Mouse (Mus musculus): ENCODE data around the gene Dpp6. TPM values are rescaled to one million over a fixed set of nuclear protein-coding genes. Genes with fewer than 3 reads are reported as not detected.

The Dpp6 gene
- polyA plus RNA-seq, 1 experiment from 2014 or later = 0.36 TPM

DNA sequence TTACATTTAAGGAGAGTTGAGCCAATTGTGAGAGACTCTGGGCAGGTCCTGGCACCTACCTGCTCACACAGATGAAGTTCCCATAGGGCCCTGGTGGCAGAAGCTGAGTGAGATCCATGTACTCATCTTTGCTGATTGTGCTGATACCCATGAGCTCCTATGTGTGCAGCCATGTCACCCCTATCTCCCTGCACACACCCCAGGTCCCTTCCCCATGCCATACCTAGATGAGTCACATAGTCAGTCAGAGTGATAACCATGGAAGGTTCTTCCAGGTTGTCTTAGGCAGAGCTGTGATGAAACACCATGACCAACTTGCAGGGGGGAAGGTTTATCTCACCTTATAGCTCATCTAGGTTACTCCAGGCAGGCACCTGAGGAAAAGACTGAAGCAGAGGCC, 890.3 kb downstream of the Dpp6 start:
- H3K27ac ChIP-seq (replicated peaks in 1 of 2; ENCODE audit: control insufficient read depth in 1 of 2, insufficient read depth in 1 of 2, low read depth in 2 of 2, low read length in 2 of 2) = no peak overlapping the region
- H3K4me3 ChIP-seq (ENCODE audit: control insufficient read depth in 1 of 2, insufficient read depth in 1 of 2, low read depth in 1 of 2, low read length in 2 of 2) = no peak overlapping the region
- H3K9ac ChIP-seq (ENCODE audit: low read length) = no peak overlapping the region
- H3K4me2 ChIP-seq (ENCODE audit: low read length) = no peak overlapping the region
- no peaks in the 10 kb centered on the region for H3K36me3 ChIP-seq (ENCODE audit: control insufficient read depth, insufficient read depth, low read length)
- no peak for ATAC-seq (ENCODE audit: insufficient number of reproducible peaks, insufficient read depth, low FRiP score, low read depth)
- peaks cover 8 to 9% of the 10 kb centered on the region in 2 experiments for H3K4me1 ChIP-seq (ENCODE audit: control insufficient read depth in 2 of 2, insufficient read depth in 2 of 2, low read length in 2 of 2)
- no peaks in the 10 kb centered on the region for H3K9me3 ChIP-seq (ENCODE audit: control insufficient read depth, low read length)
- no peaks in the 10 kb centered on the region for H3K27me3 ChIP-seq (ENCODE audit: control insufficient read depth, insufficient read depth, low read length)

GRCm38 (mm10) chr5:27708209-27708608, 891.2 kb downstream of the Dpp6 start:
- H3K4me2 ChIP-seq (ENCODE audit: low read length) = peak overlapping the region; percentile 16; the same call in 1 of the 2 replicates
- peaks cover 8 to 9% of the 10 kb centered on the region in 2 experiments for H3K4me1 ChIP-seq (ENCODE audit: control insufficient read depth in 2 of 2, insufficient read depth in 2 of 2, low read length in 2 of 2)
- ATAC-seq (ENCODE audit: insufficient number of reproducible peaks, insufficient read depth, low FRiP score, low read depth) = peak; percentile 41; the same call in 1 of the 2 replicates
- no peak overlapping the region for H3K27ac ChIP-seq (replicated peaks in 1 of 2; ENCODE audit: control insufficient read depth in 1 of 2, insufficient read depth in 1 of 2, low read depth in 2 of 2, low read length in 2 of 2)
- H3K9me3 ChIP-seq (ENCODE audit: control insufficient read depth, low read length) = no peaks in the 10 kb centered on the region
- no peaks in the 10 kb centered on the region for H3K27me3 ChIP-seq (ENCODE audit: control insufficient read depth, insufficient read depth, low read length)
- H3K36me3 ChIP-seq (ENCODE audit: control insufficient read depth, insufficient read depth, low read length) = no peaks in the 10 kb centered on the region
- no peak overlapping the region for H3K9ac ChIP-seq (ENCODE audit: low read length)
- H3K4me3 ChIP-seq (ENCODE audit: control insufficient read depth in 1 of 2, insufficient read depth in 1 of 2, low read depth in 1 of 2, low read length in 2 of 2) = no peak overlapping the region
- WGBS = 2% methylated on average over 6 of the region's 6 CpGs

DNA sequence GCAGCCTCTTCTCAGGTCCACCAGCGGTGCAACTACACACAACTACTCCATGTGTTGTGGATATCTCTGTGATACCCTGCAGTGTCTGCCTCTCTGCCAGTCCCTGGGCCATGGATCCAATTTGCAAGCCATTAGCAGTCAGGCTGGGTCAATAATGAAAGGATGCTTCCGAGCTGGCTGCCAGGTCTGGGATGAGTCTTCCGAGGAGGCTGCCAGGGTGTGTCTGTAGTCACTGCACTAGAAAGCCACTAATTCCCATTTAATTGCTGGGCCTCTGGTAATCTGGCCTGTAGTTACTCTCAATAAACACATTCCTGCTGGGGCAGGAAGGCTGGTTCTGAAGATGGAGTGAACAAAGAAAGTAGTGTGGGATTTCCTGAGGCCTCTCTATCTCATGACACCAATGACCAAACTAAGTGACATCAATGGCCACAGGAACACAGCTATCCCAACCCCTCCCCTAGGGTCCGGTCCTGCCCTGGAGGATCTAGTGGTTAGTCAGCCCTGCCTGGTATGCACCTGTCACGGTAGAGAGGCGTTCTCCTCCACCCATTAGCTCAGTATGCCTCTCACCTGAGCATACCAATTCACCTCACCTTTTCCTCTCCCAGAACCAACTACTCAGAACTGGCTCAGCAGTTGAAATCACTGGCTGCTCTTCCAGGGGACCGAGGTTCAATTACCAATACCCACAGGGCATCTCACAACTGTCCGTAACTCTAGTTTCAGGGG, 894.6 kb downstream of the Dpp6 start:
- H3K27me3 ChIP-seq (ENCODE audit: control insufficient read depth, insufficient read depth, low read length) = no peaks in the 10 kb centered on the region
- no peak overlapping the region for H3K4me2 ChIP-seq (ENCODE audit: low read length)
- H3K9me3 ChIP-seq (ENCODE audit: control insufficient read depth, low read length) = no peaks in the 10 kb centered on the region
- no peak overlapping the region for H3K4me3 ChIP-seq (ENCODE audit: control insufficient read depth in 1 of 2, insufficient read depth in 1 of 2, low read depth in 1 of 2, low read length in 2 of 2)
- H3K27ac ChIP-seq (replicated peaks in 1 of 2; ENCODE audit: control insufficient read depth in 1 of 2, insufficient read depth in 1 of 2, low read depth in 2 of 2, low read length in 2 of 2) = no peak overlapping the region
- 63% methylated on average over 8 of the region's 8 CpGs for WGBS
- peaks cover 8 to 9% of the 10 kb centered on the region in 2 experiments for H3K4me1 ChIP-seq (ENCODE audit: control insufficient read depth in 2 of 2, insufficient read depth in 2 of 2, low read length in 2 of 2)
- no peak overlapping the region for H3K9ac ChIP-seq (ENCODE audit: low read length)
- no peaks in the 10 kb centered on the region for H3K36me3 ChIP-seq (ENCODE audit: control insufficient read depth, insufficient read depth, low read length)
- no peak for ATAC-seq (ENCODE audit: insufficient number of reproducible peaks, insufficient read depth, low FRiP score, low read depth)

DNA sequence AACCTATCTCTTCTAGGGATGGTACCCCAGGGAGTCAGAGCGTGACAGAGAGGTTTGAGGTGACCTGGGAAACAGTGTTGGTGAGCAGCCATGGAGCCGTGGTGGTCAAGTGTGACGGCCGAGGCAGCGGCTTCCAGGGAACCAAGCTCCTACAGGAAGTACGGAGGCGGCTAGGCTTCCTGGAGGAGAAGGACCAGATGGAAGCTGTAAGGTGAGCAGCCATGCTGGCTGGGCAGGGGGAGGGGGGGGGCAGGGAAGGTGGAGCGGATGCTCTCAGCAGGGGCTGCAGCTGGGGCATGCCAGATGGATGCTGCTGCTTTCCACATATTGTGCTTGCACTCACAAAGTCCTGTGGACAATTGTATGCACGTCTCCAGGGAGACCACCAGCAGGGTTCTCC, 897.4 kb downstream of the Dpp6 start:
- no peak overlapping the region for H3K4me2 ChIP-seq (ENCODE audit: low read length)
- H3K9ac ChIP-seq (ENCODE audit: low read length) = no peak overlapping the region
- no peaks in the 10 kb centered on the region for H3K27me3 ChIP-seq (ENCODE audit: control insufficient read depth, insufficient read depth, low read length)
- no peak overlapping the region for H3K27ac ChIP-seq (replicated peaks in 1 of 2; ENCODE audit: control insufficient read depth in 1 of 2, insufficient read depth in 1 of 2, low read depth in 2 of 2, low read length in 2 of 2)
- no peaks in the 10 kb centered on the region for H3K4me1 ChIP-seq (ENCODE audit: control insufficient read depth in 2 of 2, insufficient read depth in 2 of 2, low read length in 2 of 2)
- no peaks in the 10 kb centered on the region for H3K36me3 ChIP-seq (ENCODE audit: control insufficient read depth, insufficient read depth, low read length)
- 58% methylated on average over 8 of the region's 9 CpGs for WGBS
- no peak overlapping the region for H3K4me3 ChIP-seq (ENCODE audit: control insufficient read depth in 1 of 2, insufficient read depth in 1 of 2, low read depth in 1 of 2, low read length in 2 of 2)
- no peaks in the 10 kb centered on the region for H3K9me3 ChIP-seq (ENCODE audit: control insufficient read depth, low read length)
- no peak for ATAC-seq (ENCODE audit: insufficient number of reproducible peaks, insufficient read depth, low FRiP score, low read depth)

- 80% methylated on average over 4 of the region's 4 CpGs for WGBS
- no peak for ATAC-seq (ENCODE audit: insufficient number of reproducible peaks, insufficient read depth, low FRiP score, low read depth)
- H3K36me3 ChIP-seq (ENCODE audit: control insufficient read depth, insufficient read depth, low read length) = no peaks in the 10 kb centered on the region
- no peaks in the 10 kb centered on the region for H3K27me3 ChIP-seq (ENCODE audit: control insufficient read depth, insufficient read depth, low read length)
- no peak overlapping the region for H3K9ac ChIP-seq (ENCODE audit: low read length)
- no peaks in the 10 kb centered on the region for H3K4me1 ChIP-seq (ENCODE audit: control insufficient read depth in 2 of 2, insufficient read depth in 2 of 2, low read length in 2 of 2)
- no peak overlapping the region for H3K27ac ChIP-seq (replicated peaks in 1 of 2; ENCODE audit: control insufficient read depth in 1 of 2, insufficient read depth in 1 of 2, low read depth in 2 of 2, low read length in 2 of 2)
- H3K9me3 ChIP-seq (ENCODE audit: control insufficient read depth, low read length) = no peaks in the 10 kb centered on the region
- no peak overlapping the region for H3K4me2 ChIP-seq (ENCODE audit: low read length)
- H3K4me3 ChIP-seq (ENCODE audit: control insufficient read depth in 1 of 2, insufficient read depth in 1 of 2, low read depth in 1 of 2, low read length in 2 of 2) = no peak overlapping the region
Observed at GRCm38 (mm10) chr5:27716026-27716425, 899.0 kb downstream of the Dpp6 start.

DNA sequence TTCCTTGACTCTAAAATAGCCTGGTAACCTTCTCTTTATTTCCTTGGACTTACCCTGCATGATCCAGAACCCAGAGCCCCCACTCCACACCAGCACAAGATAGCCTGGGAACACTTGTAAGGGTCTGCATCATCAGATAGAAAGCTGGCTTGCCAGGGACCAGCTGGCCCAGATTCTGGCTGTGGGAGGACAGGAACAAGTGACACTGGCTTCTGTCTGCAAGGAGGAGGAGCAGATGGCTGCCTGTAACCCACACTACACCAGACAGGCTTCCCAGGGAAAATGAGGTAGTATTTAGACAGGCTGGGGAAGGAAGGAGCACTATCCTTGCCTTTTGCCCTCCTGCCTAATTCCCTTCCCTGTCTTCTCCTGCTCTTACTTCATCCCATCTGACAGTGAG, 900.3 kb downstream of the Dpp6 start:
- H3K27me3 ChIP-seq (ENCODE audit: control insufficient read depth, insufficient read depth, low read length) = no peaks in the 10 kb centered on the region
- H3K36me3 ChIP-seq (ENCODE audit: control insufficient read depth, insufficient read depth, low read length) = no peaks in the 10 kb centered on the region
- H3K4me3 ChIP-seq (ENCODE audit: control insufficient read depth in 1 of 2, insufficient read depth in 1 of 2, low read depth in 1 of 2, low read length in 2 of 2) = no peak overlapping the region
- no peak overlapping the region for H3K9ac ChIP-seq (ENCODE audit: low read length)
- no peak overlapping the region for H3K27ac ChIP-seq (replicated peaks in 1 of 2; ENCODE audit: control insufficient read depth in 1 of 2, insufficient read depth in 1 of 2, low read depth in 2 of 2, low read length in 2 of 2)
- ATAC-seq (ENCODE audit: insufficient number of reproducible peaks, insufficient read depth, low FRiP score, low read depth) = no peak
- H3K4me2 ChIP-seq (ENCODE audit: low read length) = no peak overlapping the region
- H3K4me1 ChIP-seq (ENCODE audit: control insufficient read depth in 2 of 2, insufficient read depth in 2 of 2, low read length in 2 of 2) = no peaks in the 10 kb centered on the region
- H3K9me3 ChIP-seq (ENCODE audit: control insufficient read depth, low read length) = no peaks in the 10 kb centered on the region

- no peak for ATAC-seq (ENCODE audit: insufficient number of reproducible peaks, insufficient read depth, low FRiP score, low read depth)
- no peaks in the 10 kb centered on the region for H3K9me3 ChIP-seq (ENCODE audit: control insufficient read depth, low read length)
- no peak overlapping the region for H3K27ac ChIP-seq (replicated peaks in 1 of 2; ENCODE audit: control insufficient read depth in 1 of 2, insufficient read depth in 1 of 2, low read depth in 2 of 2, low read length in 2 of 2)
- no peak overlapping the region for H3K9ac ChIP-seq (ENCODE audit: low read length)
- WGBS = 53% methylated on average over 2 of the region's 2 CpGs
- H3K4me1 ChIP-seq (ENCODE audit: control insufficient read depth in 2 of 2, insufficient read depth in 2 of 2, low read length in 2 of 2) = no peaks in the 10 kb centered on the region
- no peak overlapping the region for H3K4me2 ChIP-seq (ENCODE audit: low read length)
- H3K4me3 ChIP-seq (ENCODE audit: control insufficient read depth in 1 of 2, insufficient read depth in 1 of 2, low read depth in 1 of 2, low read length in 2 of 2) = no peak overlapping the region
- no peaks in the 10 kb centered on the region for H3K27me3 ChIP-seq (ENCODE audit: control insufficient read depth, insufficient read depth, low read length)
- no peaks in the 10 kb centered on the region for H3K36me3 ChIP-seq (ENCODE audit: control insufficient read depth, insufficient read depth, low read length)
Observed at GRCm38 (mm10) chr5:27719311-27719710, 902.3 kb downstream of the Dpp6 start.

GRCm38 (mm10) chr5:27724460-27724859, 907.5 kb downstream of the Dpp6 start:
- no peak overlapping the region for H3K9ac ChIP-seq (ENCODE audit: low read length)
- H3K4me3 ChIP-seq (ENCODE audit: control insufficient read depth in 1 of 2, insufficient read depth in 1 of 2, low read depth in 1 of 2, low read length in 2 of 2) = no peak overlapping the region
- H3K36me3 ChIP-seq (ENCODE audit: control insufficient read depth, insufficient read depth, low read length) = no peaks in the 10 kb centered on the region
- ATAC-seq (ENCODE audit: insufficient number of reproducible peaks, insufficient read depth, low FRiP score, low read depth) = no peak
- no peaks in the 10 kb centered on the region for H3K4me1 ChIP-seq (ENCODE audit: control insufficient read depth in 2 of 2, insufficient read depth in 2 of 2, low read length in 2 of 2)
- no peak overlapping the region for H3K4me2 ChIP-seq (ENCODE audit: low read length)
- no peaks in the 10 kb centered on the region for H3K27me3 ChIP-seq (ENCODE audit: control insufficient read depth, insufficient read depth, low read length)
- H3K27ac ChIP-seq (replicated peaks in 1 of 2; ENCODE audit: control insufficient read depth in 1 of 2, insufficient read depth in 1 of 2, low read depth in 2 of 2, low read length in 2 of 2) = no peak overlapping the region
- 0 out of 2 replicates have a peak, but pooled peaks cover 4% of the 10 kb centered on the region for H3K9me3 ChIP-seq (ENCODE audit: control insufficient read depth, low read length)
- WGBS = 21% methylated on average over 2 of the region's 2 CpGs

All from heart, embryonic 14.5 days (tissue).